Mouse (Mus musculus) lung, postnatal 0 days (tissue): Measurements from ENCODE around the gene Ergic1.
A peak's percentile ranks its signal among the peaks of the same experiment; 100 is the strongest.

Experiments
- CTCF ChIP-seq: IDR thresholded peaks from 2 replicates; pipeline ENCODE4 v1.5.1; 2016; ENCODE audit warnings: antibody characterized with exemption, mild to moderate bottlenecking
- EP300 ChIP-seq: IDR thresholded peaks from 2 replicates; pipeline ENCODE4 v1.6.1; 2016; ENCODE audit warnings: antibody characterized with exemption, mild to moderate bottlenecking, control low read depth

- TF ChIP-seq CTCF = no peak
- peak; percentile 20; the same call in 1 of the 2 replicates for TF ChIP-seq EP300
Measured at GRCm38 (mm10) chr17:26691110-26691509, 129.8 kb downstream of the Ergic1 start.
